ENCODE assay signal across 13 mouse cellular contexts in genomic region chr2:103724521-103724920, GRCm38 (mm10).
"Had no signal": no experiment of that assay in that cellular context is flagged by ENCODE, and none has a peak within 500 bp of the region (broad histone marks: within the 10 kb centered on the region; RNA-seq: fewer than 3 reads in every experiment).

No protein-coding gene starts in this region.

- H3K27me3 ChIP-seq: kidney, embryonic 15.5 days; liver, embryonic 12.5 days; liver, embryonic 15.5 days had no signal

- H3K4me3 ChIP-seq: kidney, embryonic 15.5 days; left cerebral cortex, adult 2 months; liver, embryonic 12.5 days; liver, embryonic 15.5 days had no signal

- H3K9me3 ChIP-seq: kidney, embryonic 15.5 days; liver, embryonic 12.5 days; liver, embryonic 15.5 days had no signal

- ATAC-seq: liver, embryonic 12.5 days had no signal

- H3K4me1 ChIP-seq: kidney, embryonic 15.5 days; liver, embryonic 12.5 days; liver, embryonic 15.5 days had no signal

- H3K27ac ChIP-seq: kidney, embryonic 15.5 days; left cerebral cortex, adult 2 months; liver, embryonic 12.5 days; liver, embryonic 15.5 days had no signal

- H3K4me2 ChIP-seq: kidney, embryonic 15.5 days; liver, embryonic 12.5 days; liver, embryonic 15.5 days; midbrain, embryonic 11.5 days had no signal

- DNase-seq: kidney, adult 11 months; kidney, adult 8-10 months; kidney, postnatal 10 days; kidney, postnatal 36 days; layer of hippocampus, postnatal 36 days; midbrain, embryonic 14.5 days; thymus, adult 18-20 months; thymus, postnatal 36 days had no signal

- H3K9ac ChIP-seq: kidney, embryonic 15.5 days; liver, embryonic 12.5 days; liver, embryonic 15.5 days had no signal
